Mouse (Mus musculus): ENCODE data around the gene Entpd4b. TPM values are rescaled to one million over a fixed set of nuclear protein-coding genes. Genes with fewer than 3 reads are reported as not detected.
"Not testable (repeated sequence)": the region's sequence is repeated elsewhere in the genome, so short reads cannot be mapped to it uniquely, and the experiment has no call there.

The Entpd4b gene
- total RNA-seq (2021): 10 to 100 TPM; 40.4 to 42.0 TPM

GRCm38 (mm10) chr14:69555110-69555831 is at the start of gene Entpd4b:
Entpd4b (plus strand) TSS chr14:69555424.
- intact Hi-C loops (cut with DNase I); DNase-seq (ENCODE audit: extremely low spot score in 1 of 2, low spot score in 2 of 2): not testable (repeated sequence)

- intact Hi-C loops (cut with DNase I); DNase-seq (ENCODE audit: extremely low spot score in 1 of 2, low spot score in 2 of 2): not testable (repeated sequence)
Measured at GRCm38 (mm10) chr14:69507000-69507399, 48.2 kb upstream of the Entpd4b start.

- DNase-seq (ENCODE audit: extremely low spot score in 1 of 2, low spot score in 2 of 2); intact Hi-C loops (cut with DNase I): not testable (repeated sequence)
Measured at GRCm38 (mm10) chr14:69512449-69512848, 42.8 kb upstream of the Entpd4b start, which contains the start of gene Gm27179. Gm27179 (minus strand) TSS chr14:69512549.

GRCm38 (mm10) chr14:69520810-69521209 is 34.4 kb upstream of the Entpd4b start:
- intact Hi-C loops (cut with DNase I); DNase-seq (ENCODE audit: extremely low spot score in 1 of 2, low spot score in 2 of 2): not testable (repeated sequence)

- intact Hi-C loops (cut with DNase I); DNase-seq (ENCODE audit: extremely low spot score in 1 of 2, low spot score in 2 of 2): not testable (repeated sequence)
Measured at GRCm38 (mm10) chr14:69523001-69523400, 32.2 kb upstream of the Entpd4b start.

- DNase-seq (ENCODE audit: extremely low spot score in 1 of 2, low spot score in 2 of 2); intact Hi-C loops (cut with DNase I): not testable (repeated sequence)
Measured at GRCm38 (mm10) chr14:69526202-69526601, 29.0 kb upstream of the Entpd4b start.

GRCm38 (mm10) chr14:69536539-69536938 is 18.7 kb upstream of the Entpd4b start:
- intact Hi-C loops (cut with DNase I); DNase-seq (ENCODE audit: extremely low spot score in 1 of 2, low spot score in 2 of 2): not testable (repeated sequence)

GRCm38 (mm10) chr14:69540113-69540512 is 15.1 kb upstream of the Entpd4b start:
- DNase-seq (ENCODE audit: extremely low spot score in 1 of 2, low spot score in 2 of 2); intact Hi-C loops (cut with DNase I): not testable (repeated sequence)

GRCm38 (mm10) chr14:69542695-69543094 is 12.5 kb upstream of the Entpd4b start:
- DNase-seq (ENCODE audit: extremely low spot score in 1 of 2, low spot score in 2 of 2); intact Hi-C loops (cut with DNase I): not testable (repeated sequence)

GRCm38 (mm10) chr14:69544033-69544432 is 11.2 kb upstream of the Entpd4b start:
- DNase-seq (ENCODE audit: extremely low spot score in 1 of 2, low spot score in 2 of 2); intact Hi-C loops (cut with DNase I): not testable (repeated sequence)

GRCm38 (mm10) chr14:69545052-69545451 is 10.2 kb upstream of the Entpd4b start:
- DNase-seq (ENCODE audit: extremely low spot score in 1 of 2, low spot score in 2 of 2); intact Hi-C loops (cut with DNase I): not testable (repeated sequence)

- intact Hi-C loops (cut with DNase I); DNase-seq (ENCODE audit: extremely low spot score in 1 of 2, low spot score in 2 of 2): not testable (repeated sequence)
Measured at GRCm38 (mm10) chr14:69547310-69547709, 7.9 kb upstream of the Entpd4b start.

- intact Hi-C loops (cut with DNase I); DNase-seq (ENCODE audit: extremely low spot score in 1 of 2, low spot score in 2 of 2): not testable (repeated sequence)
Measured at GRCm38 (mm10) chr14:69556820-69557219, 1.6 kb downstream of the Entpd4b start.

- DNase-seq (ENCODE audit: extremely low spot score in 1 of 2, low spot score in 2 of 2); intact Hi-C loops (cut with DNase I): not testable (repeated sequence)
Measured at GRCm38 (mm10) chr14:69557550-69557949, 2.3 kb downstream of the Entpd4b start.

Other genes with a start within 250 kb of the Entpd4b start
- 10 to 100 TPM; 10.2 to 10.6 TPM for gene Gm16867, start 52.1 kb upstream of the Entpd4b start, total RNA-seq (2021)
- gene Gm27179, start 42.9 kb upstream of the Entpd4b start, total RNA-seq (2021): under 1 TPM in 1 of 2 experiments, not detected in 1; 0.11 TPM